Mouse (Mus musculus) urinary bladder, postnatal 10 days (tissue): Measurements from ENCODE around the gene Pacs2.

Experiments
- DNase-seq: peaks from one replicate; pipeline ENCODE4 v3.0.0; 2022; ENCODE audit warnings: low spot score

The Pacs2 gene

GRCm38 (mm10) chr12:113013604-113014558 is at the start of gene Pacs2:
Gene Pacs2, plus strand, starts transcription at chr12:113014508.
- peak; percentile 75 for DNase-seq

- no peak for DNase-seq
These were observed 48.5 kb upstream of the Pacs2 start for GRCm38 (mm10) chr12:112965783-112966182.

DNA sequence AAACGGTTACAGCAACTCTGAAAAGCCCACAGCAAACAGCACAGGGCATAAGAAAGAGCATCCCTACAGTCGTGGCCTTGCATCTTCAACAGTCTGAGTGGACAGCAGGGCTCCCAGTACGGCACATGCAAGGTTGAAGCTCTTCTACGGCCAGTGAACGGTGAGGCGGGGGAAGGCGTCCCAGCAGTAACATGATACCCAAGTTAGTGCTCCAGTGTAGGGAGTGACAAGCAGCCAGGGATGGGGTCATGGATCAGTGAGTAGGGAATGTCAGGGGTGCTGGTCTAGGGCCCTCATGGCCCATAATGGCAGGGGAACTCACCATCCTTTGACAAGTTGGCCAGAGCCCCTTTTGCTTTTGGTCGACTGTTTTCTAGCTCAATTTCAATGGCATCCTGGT is 45.4 kb upstream of the Pacs2 start:
- no peak for DNase-seq

GRCm38 (mm10) chr12:112969616-112970015 is 44.7 kb upstream of the Pacs2 start:
- no peak for DNase-seq

GRCm38 (mm10) chr12:112974736-112975135 is 39.6 kb upstream of the Pacs2 start:
- no peak for DNase-seq

DNA sequence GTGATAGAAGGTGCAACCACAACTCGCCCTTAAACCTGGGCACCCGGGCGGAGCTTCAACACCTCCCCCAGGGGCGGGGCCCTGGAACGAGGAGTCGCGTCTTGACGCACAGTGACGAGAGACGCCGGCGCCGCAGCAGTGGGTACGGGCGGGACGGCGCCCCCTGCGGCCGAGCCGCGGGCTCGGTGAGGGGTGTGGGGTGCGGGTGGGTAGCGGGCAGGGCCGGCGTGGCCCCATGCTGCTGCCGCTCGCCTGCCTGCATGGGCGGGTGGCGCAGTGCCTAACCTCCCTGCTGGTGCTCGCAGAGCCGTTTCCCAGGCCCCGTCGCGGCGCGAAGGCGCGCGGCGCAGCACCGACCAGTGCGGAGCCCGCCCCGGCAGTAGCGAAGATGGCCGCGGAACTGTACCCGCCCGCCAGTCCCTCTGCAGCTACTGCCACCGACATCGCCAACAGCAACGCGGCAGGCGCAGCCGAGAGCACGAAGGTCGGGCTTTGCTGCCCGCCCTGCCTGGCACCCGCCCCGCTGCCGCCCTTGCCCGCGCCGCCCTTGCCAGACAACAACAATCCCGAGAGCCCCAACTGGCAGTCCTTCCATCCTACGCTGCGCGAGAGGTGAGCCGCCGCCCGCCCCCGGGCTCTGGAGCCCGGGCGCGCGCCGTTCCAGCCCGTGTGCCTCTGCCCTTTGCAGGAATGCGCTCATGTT is 37.8 kb upstream of the Pacs2 start, which contains the start of gene Btbd6:
TSS of gene Btbd6 (plus strand) at position 112 of the 703 bp plus-strand sequence.
- DNase-seq, result peak; percentile 63

- DNase-seq, result no peak
These were observed 37.2 kb upstream of the Pacs2 start for GRCm38 (mm10) chr12:112977156-112977555.

GRCm38 (mm10) chr12:112982031-112982430 is 32.3 kb upstream of the Pacs2 start:
- no peak for DNase-seq

DNA sequence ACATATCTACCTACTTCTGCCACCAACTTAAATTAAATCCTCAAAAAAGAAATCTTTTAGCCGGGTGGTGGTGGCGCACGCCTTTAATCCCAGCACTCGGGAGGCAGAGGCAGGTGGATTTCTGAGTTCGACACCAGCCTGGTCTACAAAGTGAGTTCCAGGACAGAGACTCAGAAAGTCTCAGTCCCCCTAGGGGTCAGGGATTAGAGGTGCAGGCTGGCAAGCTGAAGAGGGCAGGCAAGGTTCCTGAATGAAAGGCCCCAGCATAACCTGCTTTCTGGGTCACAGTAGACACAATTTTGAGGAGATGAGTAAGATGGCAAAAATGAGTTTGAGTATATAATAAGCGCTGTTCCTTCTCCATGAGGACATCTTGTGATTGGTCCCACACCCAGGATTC is 29.0 kb upstream of the Pacs2 start:
- DNase-seq, result no peak

DNA sequence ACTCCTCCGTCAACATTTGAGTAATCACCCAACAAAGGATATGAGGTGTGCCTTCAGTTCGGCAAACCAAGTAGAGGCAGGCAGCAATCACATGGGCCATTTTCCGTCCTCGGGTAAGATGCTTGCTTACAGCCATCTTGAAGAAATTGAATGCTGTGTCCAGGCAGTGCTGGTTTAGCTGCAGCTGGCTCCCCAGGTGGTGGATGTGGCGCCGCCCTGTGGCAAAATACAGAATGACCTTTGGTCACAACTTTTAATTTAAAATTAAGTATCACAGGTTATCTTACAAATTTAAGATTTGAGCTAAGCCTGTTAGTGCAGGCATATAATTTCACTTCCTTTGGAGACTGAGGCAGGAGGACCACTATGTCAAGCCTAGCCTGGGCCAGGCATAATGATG is 26.4 kb upstream of the Pacs2 start:
- no peak for DNase-seq

- no peak for DNase-seq
These were observed 23.5 kb upstream of the Pacs2 start for GRCm38 (mm10) chr12:112990706-112991405.

DNA sequence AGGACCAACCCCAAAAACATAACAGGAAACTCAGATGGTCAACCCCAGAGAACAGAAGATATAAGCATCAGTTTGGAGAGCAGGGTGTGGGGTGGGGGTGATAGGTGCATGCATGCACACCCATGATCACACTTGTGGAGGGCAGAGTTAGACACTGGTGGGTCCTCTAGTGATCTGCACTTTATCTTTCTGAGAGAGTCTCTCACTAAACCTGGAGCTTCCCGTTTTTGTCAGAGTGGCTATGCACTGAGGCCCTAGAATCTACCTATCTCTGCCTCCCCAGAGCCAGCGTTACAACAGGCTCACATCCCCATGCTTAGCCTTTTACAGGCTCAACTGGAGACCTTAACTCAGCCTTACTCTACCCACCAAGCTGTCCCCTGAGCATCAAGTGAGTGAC is 22.9 kb upstream of the Pacs2 start:
- no peak for DNase-seq

GRCm38 (mm10) chr12:112994153-112994552 is 20.2 kb upstream of the Pacs2 start:
- no peak for DNase-seq

DNA sequence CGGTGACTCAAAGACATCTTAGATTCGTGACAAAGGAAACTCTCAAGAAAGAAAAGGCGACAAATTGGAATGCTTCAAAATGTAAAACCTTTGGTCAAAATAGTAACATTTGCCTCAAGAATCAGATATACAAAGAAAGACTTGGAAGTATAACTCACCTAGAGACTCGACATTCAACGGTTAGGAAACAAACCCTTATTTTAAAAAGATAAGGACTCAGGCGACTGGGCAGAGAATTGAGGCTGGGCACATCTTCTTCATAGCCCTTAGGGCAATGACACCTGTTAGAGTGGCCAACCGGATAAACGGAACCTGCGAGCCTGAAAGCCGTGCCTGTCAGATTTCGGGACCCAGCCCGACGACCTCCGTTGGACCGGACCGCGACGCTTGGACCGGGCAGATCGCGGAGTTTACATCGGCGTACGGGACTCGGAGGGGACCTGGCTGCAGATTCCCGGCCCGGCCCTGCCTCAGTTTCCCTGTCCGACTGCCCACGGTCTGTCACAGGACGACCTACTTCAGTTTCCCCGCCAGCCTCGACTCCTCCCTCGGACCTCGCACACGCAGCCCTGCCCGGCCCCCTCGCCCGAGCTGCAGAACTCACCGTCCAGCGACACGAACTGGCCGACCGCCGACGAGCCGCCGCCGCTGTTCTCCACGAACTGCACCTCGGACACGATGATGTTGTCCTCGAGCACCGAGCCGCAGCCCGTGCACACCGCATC is 14.6 kb upstream of the Pacs2 start:
- peak; percentile 33 for DNase-seq

- DNase-seq, result peak; percentile 86
These were observed 13.8 kb upstream of the Pacs2 start, which contains the start of gene Brf1 for GRCm38 (mm10) chr12:113000294-113001132. Gene Brf1, minus strand, starts transcription at chr12:113000704.

GRCm38 (mm10) chr12:113001133-113001474 is 13.2 kb upstream of the Pacs2 start:
- DNase-seq, result no peak

- no peak for DNase-seq
These were observed 11.6 kb upstream of the Pacs2 start for GRCm38 (mm10) chr12:113002667-113003066.

DNA sequence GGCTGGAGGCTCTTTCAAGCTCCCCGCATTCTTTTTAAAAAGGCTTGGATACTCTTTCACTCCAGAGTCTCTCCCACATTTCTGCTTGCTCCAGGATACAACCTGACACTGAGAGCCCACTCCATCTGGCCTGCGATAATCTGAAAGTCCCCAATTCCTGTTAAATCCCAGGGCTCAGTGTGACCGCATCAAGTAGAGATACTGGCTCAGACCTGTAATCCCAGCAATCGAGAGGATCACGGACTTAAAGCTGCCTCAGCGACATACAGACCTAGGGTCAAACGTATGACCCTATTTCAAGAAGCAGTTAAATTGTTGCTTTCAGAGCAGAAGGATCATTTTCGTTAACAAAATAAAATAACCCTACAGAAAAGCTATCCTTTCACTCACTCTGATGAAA is 10.3 kb upstream of the Pacs2 start:
- DNase-seq, result no peak

DNA sequence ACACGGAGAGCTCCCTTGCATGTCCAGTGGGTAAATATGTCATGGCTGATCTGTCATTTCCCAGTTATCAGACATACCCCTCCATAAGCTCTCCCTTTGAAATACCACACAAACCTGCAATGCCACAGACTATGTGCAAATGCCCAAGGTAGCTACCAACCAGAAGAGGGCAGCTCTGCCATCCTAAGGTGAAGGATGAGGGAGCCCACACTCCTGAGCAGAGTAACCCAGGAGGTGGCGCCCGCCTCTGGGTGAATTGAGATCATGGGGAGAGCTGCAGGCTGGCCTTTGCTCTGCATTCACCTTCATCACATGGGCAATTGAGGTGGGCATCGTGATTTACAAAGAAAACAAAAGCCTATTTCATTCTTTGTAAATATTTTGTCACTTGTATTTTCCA is 9.3 kb upstream of the Pacs2 start:
- DNase-seq, result no peak

DNA sequence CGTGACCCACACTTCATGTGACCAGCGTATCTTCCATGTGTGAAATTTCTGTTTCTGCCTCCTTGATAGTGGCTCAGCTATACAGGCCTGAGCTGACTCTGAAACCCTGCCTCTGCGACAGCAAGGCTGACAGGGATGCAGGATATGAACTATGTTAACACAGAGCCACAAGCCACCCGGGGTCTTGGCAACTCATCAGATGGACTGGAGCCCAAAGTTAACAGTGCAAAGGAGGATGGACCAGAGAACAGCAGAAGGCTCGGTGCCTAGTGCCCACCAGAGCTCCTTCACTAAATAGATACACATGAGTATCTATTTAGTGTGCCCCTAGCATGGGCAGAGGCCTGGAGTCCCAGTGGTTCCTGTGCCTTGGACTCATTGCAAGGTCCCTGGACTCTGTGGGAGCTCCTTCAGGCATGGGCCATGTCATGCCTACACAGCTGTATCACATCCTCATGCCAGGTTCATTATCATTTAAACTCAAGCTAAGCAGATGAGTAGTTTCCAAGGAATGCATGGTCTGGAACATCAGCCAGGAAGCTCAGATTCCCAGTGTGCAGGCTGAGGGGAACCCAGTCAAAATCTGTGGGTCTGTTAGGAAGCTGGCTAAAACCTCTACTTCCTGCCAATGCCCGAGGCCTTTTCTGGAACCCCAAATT is 2.5 kb upstream of the Pacs2 start:
- no peak for DNase-seq
